Mouse (Mus musculus): ENCODE measurements around the gene Rai14.
A peak's percentile ranks its signal among the peaks of the same experiment; 100 is the strongest.

Rai14 gene

DNA sequence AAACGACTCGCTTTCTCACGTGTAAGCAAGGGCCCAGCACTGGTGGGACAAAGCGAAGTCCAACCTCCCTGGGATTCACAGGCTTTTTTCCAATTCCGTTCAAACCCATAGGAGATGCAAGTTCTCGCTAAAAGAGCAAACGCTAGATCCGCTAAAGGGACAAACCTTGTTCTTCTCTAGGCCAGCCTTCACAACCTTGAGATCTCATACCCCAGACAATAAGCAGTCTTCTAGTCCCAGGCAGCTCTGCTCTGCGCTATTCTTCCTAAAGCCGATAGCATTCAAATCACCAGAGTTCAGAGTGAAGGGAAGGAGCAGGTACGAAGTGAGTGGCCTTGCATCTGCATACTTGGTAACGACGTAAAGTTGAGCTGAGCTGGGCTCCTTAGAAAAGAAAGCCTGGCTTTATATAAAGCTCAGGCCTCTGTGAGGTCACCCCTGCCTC lies 1.2 kb downstream of the Rai14 start:
- Histone ChIP-seq H3K27me3 (ENCODE audit: control insufficient read depth, insufficient read depth, low read length, poor library complexity, severe bottlenecking) (no peaks in the 10 kb centered on the region; the same call in 1 of the 2 replicates), H3K36me3 (ENCODE audit: control insufficient read depth, insufficient read depth, low read length, poor library complexity, severe bottlenecking) (no peaks in the 10 kb centered on the region)
- no peak for DNase-seq (ENCODE audit: low read depth, low spot score)

DNA sequence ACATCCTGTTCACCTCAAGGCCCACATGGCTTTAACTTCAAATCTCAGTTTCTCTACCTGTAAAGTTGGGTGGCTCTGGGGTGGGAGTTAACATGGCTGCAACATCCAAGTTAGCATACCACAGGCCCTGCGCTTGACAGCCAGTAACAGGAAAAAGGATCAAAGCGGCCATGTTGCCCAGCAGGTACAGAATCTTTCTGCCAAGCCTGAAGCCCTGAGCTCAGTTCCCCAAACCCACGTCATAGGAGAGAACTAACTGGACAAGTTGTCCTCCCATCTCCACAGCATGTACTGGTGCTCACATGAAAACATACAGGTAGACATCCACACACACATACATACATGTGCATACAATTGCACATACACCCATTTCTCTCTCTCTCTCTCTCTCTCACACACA lies 2.1 kb downstream of the Rai14 start:
- Histone ChIP-seq H3K27me3 (ENCODE audit: control insufficient read depth, insufficient read depth, low read length, poor library complexity, severe bottlenecking) (no peaks in the 10 kb centered on the region; the same call in 1 of the 2 replicates), H3K36me3 (ENCODE audit: control insufficient read depth, insufficient read depth, low read length, poor library complexity, severe bottlenecking) (no peaks in the 10 kb centered on the region)
- DNase-seq (ENCODE audit: low read depth, low spot score): no peak

DNA sequence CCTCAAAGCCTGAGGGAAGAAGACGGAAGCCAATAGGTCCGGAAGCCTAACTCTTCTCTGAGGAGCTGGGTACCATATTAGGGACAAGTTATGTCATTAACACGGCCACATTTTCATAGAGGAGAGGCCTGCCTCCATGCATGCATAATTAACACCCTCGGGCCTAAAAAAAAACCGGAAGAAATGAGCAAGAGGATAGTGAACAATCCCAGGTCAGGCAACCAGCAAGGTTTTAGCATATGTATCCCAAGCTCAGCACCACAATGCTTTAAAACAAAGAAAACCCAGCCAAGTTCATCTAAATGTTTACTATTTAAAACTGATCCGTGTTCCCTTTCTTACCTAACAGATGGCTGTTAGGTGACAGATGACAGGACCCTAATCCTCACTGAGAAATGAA lies 3.2 kb downstream of the Rai14 start:
- Histone ChIP-seq H3K27me3 (ENCODE audit: control insufficient read depth, insufficient read depth, low read length, poor library complexity, severe bottlenecking) (no peaks in the 10 kb centered on the region; the same call in 1 of the 2 replicates), H3K36me3 (ENCODE audit: control insufficient read depth, insufficient read depth, low read length, poor library complexity, severe bottlenecking) (no peaks in the 10 kb centered on the region)
- no peak for DNase-seq (ENCODE audit: low read depth, low spot score)

DNA sequence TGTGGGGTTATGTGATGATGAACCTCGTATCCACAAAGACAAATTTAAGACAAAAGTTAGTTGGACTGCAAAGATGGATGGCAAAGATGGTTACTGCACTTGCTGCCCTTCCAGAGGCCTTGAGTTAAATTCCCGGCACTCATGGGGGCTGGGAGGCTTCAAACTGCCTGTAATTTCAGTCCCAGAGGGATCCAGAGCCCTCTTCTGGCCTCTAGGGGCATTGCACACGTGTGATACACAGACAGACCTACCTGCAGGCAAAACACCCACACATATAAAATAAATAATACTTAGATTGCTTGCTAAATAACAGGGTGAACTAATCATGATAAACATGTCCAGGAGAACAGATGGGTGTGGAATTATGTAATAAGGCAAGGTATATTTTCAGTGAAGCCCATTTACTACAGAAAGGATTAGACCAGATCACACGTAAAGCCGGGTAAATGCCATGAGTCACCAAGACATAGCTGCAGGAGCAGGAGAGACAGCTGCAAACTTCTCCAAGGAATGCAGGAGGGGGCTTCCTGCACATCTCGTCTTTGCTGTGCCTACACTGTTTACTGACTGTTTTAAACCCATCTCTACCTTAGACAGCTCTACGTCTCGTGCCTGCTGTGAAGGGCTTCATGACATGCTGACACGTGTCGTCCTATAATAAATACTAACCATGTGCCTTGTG lies 5.7 kb downstream of the Rai14 start:
- Histone ChIP-seq H3K36me3 (ENCODE audit: control insufficient read depth, insufficient read depth, low read length, poor library complexity, severe bottlenecking) (no peaks in the 10 kb centered on the region), H3K27me3 (ENCODE audit: control insufficient read depth, insufficient read depth, low read length, poor library complexity, severe bottlenecking) (no peaks in the 10 kb centered on the region)
- DNase-seq (ENCODE audit: low read depth, low spot score): peak; percentile 15

DNA sequence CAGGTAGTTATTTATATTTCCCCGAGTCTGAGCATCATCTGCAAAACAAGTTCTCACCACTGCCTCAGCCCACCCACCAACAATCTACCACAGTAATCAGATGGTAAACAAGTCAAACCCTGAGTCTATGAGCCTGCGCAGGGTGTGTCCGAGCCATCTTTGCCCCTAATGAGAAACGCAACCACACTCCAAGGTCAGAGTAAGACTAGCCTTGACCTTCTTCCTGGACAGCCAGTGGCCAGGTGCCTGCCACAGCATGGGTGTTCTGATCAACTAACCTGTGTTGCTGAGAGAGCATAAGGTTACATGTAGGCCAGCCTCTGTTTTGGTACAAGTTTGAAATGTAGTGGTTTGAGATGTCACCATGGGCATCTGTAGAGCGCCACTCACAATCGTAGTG lies 7.3 kb downstream of the Rai14 start:
- Histone ChIP-seq H3K36me3 (ENCODE audit: control insufficient read depth, insufficient read depth, low read length, poor library complexity, severe bottlenecking) (no peaks in the 10 kb centered on the region), H3K27me3 (ENCODE audit: control insufficient read depth, insufficient read depth, low read length, poor library complexity, severe bottlenecking) (no peaks in the 10 kb centered on the region)
- DNase-seq (ENCODE audit: low read depth, low spot score): no peak

DNA sequence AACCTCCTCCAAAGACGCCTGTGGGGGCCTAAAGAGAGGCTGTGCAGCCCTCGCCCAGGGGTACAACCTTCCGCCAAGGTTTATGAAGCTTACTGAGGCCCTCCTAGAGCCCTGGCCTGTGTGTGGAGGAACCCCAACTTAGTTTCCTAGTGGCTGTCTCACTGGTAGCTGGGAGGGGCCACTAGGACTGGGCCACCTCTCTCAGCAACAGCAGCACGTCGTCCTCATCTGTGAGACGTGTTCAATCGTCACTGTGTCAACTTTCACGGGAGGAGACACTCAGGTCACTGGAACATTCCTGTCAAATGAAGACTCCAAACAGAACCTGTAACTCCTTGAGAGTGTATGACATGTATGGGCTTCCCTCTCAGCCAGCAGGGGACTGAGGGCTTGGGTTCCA lies 8.0 kb downstream of the Rai14 start:
- Histone ChIP-seq H3K27me3 (ENCODE audit: control insufficient read depth, insufficient read depth, low read length, poor library complexity, severe bottlenecking) (no peaks in the 10 kb centered on the region), H3K36me3 (ENCODE audit: control insufficient read depth, insufficient read depth, low read length, poor library complexity, severe bottlenecking) (no peaks in the 10 kb centered on the region)
- DNase-seq (ENCODE audit: low read depth, low spot score): no peak

DNA sequence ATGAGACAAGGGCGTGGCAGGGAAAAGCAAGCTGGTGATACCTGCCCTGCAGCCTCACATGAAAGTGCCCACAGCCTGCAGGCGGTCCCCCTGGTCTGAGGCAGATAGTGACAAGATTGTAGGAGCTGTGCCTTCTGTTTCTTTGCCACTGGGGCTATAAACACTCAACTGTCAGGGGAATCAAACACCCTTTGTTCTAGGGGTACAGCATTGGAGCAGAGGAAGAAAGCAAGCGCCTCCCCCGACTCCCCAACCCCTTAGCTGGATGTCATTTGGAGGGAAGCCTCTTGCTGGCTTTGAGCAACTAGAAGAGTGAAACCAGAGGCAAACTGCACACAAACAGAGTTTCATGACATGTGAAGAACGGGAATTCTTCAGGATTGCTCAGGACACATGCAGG lies 8.7 kb downstream of the Rai14 start:
- no peak for DNase-seq (ENCODE audit: low read depth, low spot score)
- Histone ChIP-seq H3K36me3 (ENCODE audit: control insufficient read depth, insufficient read depth, low read length, poor library complexity, severe bottlenecking) (no peaks in the 10 kb centered on the region), H3K27me3 (ENCODE audit: control insufficient read depth, insufficient read depth, low read length, poor library complexity, severe bottlenecking) (no peaks in the 10 kb centered on the region)

DNA sequence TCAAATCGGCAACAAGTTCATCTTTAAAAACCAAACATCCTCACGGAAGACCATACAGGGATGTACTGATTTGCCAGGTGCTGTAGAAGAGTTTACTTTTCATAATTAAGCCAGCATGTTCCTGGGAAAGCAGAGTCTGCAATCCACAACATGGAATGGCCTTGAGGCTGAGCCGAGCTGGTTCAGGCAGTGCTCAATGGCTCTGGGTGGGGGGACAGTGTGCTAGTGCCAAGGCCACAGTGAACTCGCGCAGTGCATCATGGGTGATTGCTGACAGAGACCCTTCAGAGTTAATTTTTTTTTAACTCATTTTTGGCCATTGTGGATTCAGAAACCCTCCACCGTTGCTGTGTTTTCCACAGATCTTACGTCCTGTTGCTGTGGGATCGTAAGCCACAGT lies 10.1 kb downstream of the Rai14 start:
- Histone ChIP-seq H3K27me3 (ENCODE audit: control insufficient read depth, insufficient read depth, low read length, poor library complexity, severe bottlenecking) (no peaks in the 10 kb centered on the region; the same call in 1 of the 2 replicates), H3K36me3 (ENCODE audit: control insufficient read depth, insufficient read depth, low read length, poor library complexity, severe bottlenecking) (no peaks in the 10 kb centered on the region)
- DNase-seq (ENCODE audit: low read depth, low spot score): no peak

DNA sequence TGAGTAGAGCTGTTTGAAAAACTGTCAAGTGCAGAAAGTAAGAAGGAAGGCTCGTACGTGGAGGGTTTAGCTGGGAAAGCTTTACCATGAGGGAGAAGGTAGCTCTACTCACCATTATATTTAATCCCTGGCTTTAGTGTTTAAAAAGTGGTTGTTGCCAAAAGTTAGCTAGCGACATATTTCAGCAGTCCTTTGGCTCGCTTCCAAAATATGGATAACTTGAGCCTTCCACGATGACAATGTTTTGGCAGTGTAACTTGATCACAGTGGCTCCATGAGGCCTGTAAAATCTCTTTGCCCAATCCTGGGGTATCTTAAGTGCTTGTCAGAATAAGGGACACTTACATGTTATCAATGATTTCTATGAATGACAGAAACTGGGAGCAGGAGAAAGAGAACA lies 12.9 kb downstream of the Rai14 start:
- H3K27me3 ChIP-seq (ENCODE audit: control insufficient read depth, insufficient read depth, low read length, poor library complexity, severe bottlenecking): no peaks in the 10 kb centered on the region; the same call in 1 of the 2 replicates
- no peaks in the 10 kb centered on the region for H3K36me3 ChIP-seq (ENCODE audit: control insufficient read depth, insufficient read depth, low read length, poor library complexity, severe bottlenecking)
- DNase-seq (ENCODE audit: low read depth, low spot score): no peak

DNA sequence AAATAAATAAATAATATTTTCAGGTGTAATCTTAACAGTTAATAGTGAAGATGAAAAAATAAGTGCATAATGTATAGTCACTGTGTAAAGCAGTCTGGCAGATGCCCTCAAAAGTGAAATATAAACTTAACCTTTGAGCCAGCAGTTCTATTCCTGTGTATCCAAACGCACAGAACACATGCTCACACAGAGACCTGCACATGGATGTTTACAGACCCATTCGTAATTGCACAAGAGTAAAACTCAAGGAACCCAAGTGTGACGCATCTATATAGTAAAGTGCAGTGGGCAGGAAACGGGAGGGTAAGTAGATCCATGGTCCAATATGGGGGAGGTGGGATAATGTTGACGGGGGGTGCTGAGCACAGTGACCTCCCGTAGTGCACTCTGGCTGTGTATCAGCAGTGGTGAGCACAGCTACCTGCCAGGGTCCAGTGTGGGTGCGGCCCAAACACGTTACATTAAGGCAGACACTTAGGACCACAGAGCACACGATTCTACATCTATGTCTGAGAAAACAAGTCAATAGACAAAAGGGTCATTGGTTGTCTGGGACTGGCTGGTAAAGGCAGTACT lies 13.4 kb downstream of the Rai14 start:
- no peaks in the 10 kb centered on the region for H3K36me3 ChIP-seq (ENCODE audit: control insufficient read depth, insufficient read depth, low read length, poor library complexity, severe bottlenecking)
- DNase-seq (ENCODE audit: low read depth, low spot score): no peak
- no peaks in the 10 kb centered on the region; the same call in 1 of the 2 replicates for H3K27me3 ChIP-seq (ENCODE audit: control insufficient read depth, insufficient read depth, low read length, poor library complexity, severe bottlenecking)

DNA sequence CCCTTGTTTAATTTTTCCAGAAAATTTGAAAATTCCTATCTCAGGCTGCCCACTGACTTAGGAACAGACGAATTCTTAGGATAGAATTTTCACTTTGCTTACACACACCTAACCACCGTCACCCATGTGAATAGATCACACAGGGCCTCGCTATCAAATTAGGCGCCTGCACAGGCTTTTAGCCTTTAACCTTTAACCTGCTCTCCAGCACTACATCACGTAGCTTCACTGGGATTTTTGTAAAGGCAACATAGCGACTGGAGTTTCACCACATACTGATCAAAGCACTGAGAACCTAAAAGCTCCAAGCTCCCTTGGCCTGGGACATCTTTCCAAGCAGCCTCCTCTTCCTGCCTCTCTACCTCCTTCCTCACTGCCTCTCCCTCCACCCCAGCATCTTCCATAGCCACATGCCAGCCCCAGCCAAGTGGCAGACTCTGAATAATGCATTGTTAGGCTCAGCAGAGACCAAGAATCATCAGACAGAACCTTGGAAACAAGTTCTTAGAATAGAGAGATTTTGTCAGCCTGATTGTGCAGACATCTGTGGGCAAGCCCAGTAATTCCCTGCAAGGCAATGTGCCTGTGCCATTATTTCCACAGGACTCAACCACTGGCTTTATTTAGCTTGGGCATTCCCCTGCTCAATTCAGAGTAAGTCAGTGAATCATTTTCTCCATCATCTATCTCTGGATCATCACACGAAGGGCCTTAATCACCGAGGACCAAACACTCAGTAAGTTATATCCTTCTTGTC lies 17.8 kb downstream of the Rai14 start:
- Histone ChIP-seq H3K27me3 (ENCODE audit: control insufficient read depth, insufficient read depth, low read length, poor library complexity, severe bottlenecking) (no peaks in the 10 kb centered on the region; the same call in 1 of the 2 replicates), H3K36me3 (ENCODE audit: control insufficient read depth, insufficient read depth, low read length, poor library complexity, severe bottlenecking) (no peaks in the 10 kb centered on the region)
- no peak for DNase-seq (ENCODE audit: low read depth, low spot score)

DNA sequence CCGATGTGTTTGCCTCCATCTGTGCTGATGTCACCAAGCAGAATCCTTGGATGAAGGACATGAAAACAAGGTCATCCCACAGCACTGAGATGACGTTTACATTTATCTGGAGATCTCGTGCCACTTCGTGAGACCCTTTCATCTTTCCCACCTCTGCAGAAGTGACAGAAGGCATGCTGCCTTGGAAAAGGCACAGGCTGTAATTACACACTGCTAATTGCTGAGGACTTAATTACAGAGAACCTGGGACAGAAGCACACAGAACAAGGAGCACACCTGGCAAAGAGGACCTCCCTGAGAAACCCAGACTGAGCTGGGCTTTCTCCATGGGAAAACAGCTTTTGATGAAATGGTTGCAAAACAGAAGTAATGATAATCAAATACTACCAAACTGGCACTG lies 21.8 kb downstream of the Rai14 start:
- no peak for DNase-seq (ENCODE audit: low read depth, low spot score)
- Histone ChIP-seq H3K36me3 (ENCODE audit: control insufficient read depth, insufficient read depth, low read length, poor library complexity, severe bottlenecking) (no peaks in the 10 kb centered on the region), H3K27me3 (ENCODE audit: control insufficient read depth, insufficient read depth, low read length, poor library complexity, severe bottlenecking) (no peaks in the 10 kb centered on the region)

DNA sequence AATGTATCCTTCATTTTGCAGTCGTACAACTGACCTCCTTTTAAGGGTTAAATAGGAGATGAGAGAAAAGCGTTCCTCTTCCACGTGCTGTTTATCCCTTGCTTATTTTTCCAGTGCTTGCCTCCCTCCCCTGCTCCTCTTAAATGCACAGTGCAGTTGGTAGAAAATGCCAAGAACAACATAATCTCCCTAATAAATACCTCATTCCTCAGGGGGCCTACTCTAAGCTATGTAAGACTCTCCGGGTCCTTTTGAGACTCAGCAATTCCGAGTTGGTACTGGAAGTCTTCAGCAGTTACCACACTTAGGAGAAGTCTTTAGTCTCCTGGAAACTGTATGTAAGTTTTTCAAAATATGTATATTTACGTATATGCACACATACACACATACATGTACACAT lies 22.9 kb downstream of the Rai14 start:
- no peaks in the 10 kb centered on the region for H3K27me3 ChIP-seq (ENCODE audit: control insufficient read depth, insufficient read depth, low read length, poor library complexity, severe bottlenecking)
- H3K36me3 ChIP-seq (ENCODE audit: control insufficient read depth, insufficient read depth, low read length, poor library complexity, severe bottlenecking): no peaks in the 10 kb centered on the region
- no peak for DNase-seq (ENCODE audit: low read depth, low spot score)

DNA sequence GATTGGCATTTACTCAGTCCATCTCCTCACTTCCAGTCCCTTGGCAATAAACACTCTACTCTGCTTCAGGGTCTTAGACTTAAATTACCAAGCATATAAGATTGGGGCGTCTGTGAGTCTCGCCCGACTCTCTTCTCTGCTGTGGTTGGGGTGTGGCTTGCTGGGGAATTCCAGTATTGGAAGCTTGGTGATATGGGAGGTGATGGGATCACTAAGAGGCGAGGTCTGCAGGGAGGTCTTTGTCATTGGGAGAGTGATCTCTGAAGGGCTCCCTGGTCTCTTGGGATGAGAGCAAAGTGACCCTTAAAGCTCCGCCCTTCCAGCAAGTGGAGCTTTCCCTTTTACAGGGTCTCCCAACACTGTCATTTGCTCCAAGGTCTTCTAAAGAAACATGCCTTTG lies 23.5 kb downstream of the Rai14 start:
- no peaks in the 10 kb centered on the region for H3K36me3 ChIP-seq (ENCODE audit: control insufficient read depth, insufficient read depth, low read length, poor library complexity, severe bottlenecking)
- no peak for DNase-seq (ENCODE audit: low read depth, low spot score)
- H3K27me3 ChIP-seq (ENCODE audit: control insufficient read depth, insufficient read depth, low read length, poor library complexity, severe bottlenecking): no peaks in the 10 kb centered on the region

DNA sequence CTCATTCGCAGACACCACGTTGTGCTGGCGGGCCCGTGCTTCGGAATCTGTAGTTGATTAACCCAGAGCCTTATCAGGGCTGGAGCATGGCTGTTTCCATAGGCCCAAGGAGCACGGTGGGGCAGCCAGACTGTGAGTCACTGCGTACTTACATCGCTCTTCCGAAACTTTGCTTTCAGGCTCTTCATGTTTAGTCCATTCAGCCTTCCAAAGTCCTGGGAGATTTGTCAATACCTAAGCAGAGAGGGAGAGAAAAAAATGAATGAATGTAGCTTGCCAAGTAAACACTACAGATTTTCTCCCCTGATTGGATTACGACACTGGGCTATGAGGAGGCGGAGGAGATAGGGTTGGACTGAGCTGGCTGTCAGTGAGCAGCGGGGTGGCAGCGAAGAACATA lies 24.2 kb downstream of the Rai14 start:
- H3K36me3 ChIP-seq (ENCODE audit: control insufficient read depth, insufficient read depth, low read length, poor library complexity, severe bottlenecking): no peaks in the 10 kb centered on the region
- no peaks in the 10 kb centered on the region for H3K27me3 ChIP-seq (ENCODE audit: control insufficient read depth, insufficient read depth, low read length, poor library complexity, severe bottlenecking)
- no peak for DNase-seq (ENCODE audit: low read depth, low spot score)
